Mouse (Mus musculus) lung, postnatal 0 days (tissue): ENCODE measurements around the gene Sh3bgrl3.

Source experiments
- CTCF ChIP-seq: IDR thresholded peaks from 2 replicates; pipeline ENCODE4 v1.5.1; 2016; ENCODE audit warnings: antibody characterized with exemption, mild to moderate bottlenecking
- EP300 ChIP-seq: IDR thresholded peaks from 2 replicates; pipeline ENCODE4 v1.6.1; 2016; ENCODE audit warnings: antibody characterized with exemption, mild to moderate bottlenecking, control low read depth

DNA sequence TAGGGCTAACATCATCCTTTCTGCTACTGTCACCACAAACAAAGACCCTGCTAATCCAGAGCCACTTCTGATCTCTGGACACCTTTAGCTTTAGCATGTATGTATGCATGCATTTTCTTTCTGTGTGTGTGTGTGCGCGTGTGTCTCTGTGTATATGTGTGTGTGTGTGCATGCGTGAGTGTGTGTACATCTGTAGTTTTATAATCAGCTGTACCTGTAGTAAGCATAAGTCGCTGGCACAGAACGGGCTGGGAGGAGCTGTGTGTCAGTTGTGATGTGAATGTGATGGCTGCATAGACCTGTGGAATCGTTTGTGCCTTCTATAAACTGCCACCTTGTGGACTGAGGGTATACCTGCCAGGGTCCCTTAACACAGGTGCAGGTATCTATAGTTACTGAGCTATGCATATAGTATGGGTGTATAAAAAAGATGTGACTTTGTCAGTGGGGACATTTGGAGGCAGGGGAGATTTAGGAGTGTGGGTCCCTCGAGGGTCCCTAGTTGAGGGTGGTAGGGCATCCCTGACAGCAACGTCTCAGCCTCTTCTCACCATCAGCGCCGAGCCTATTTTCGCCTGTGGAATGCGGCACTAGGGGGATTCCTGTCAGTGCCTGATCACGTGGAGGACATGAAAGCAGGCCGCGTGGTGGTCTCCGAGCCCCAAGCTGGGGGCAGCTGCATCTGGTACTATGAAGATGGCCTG lies 37.9 kb downstream of the Sh3bgrl3 start:
- no peak for TF ChIP-seq CTCF
- no peak for TF ChIP-seq EP300
